Mouse (Mus musculus): ENCODE measurements around the gene Mki67. TPM values are rescaled to one million over a fixed set of nuclear protein-coding genes. Genes with fewer than 3 reads are reported as not detected.

Mki67 gene
- polyA plus RNA-seq, 1 experiment from 2014 or later, result 34.4 TPM

- no peak overlapping the region for H3K27ac ChIP-seq (ENCODE audit: low read length)
- 80% methylated on average over 5 of the region's 5 CpGs for WGBS
- no peak overlapping the region for H3K9ac ChIP-seq (ENCODE audit: low read length)
- no peak overlapping the region for H3K4me3 ChIP-seq (replicated peaks; ENCODE audit: low read length)
- no peaks in the 10 kb centered on the region for H3K4me1 ChIP-seq (ENCODE audit: control insufficient read depth, insufficient read depth, low read length)
- H3K27me3 ChIP-seq (ENCODE audit: control insufficient read depth, insufficient read depth, low read length), result no peaks in the 10 kb centered on the region
- ATAC-seq (ENCODE audit: insufficient read depth, low FRiP score), result no peak
- H3K36me3 ChIP-seq (ENCODE audit: control insufficient read depth, insufficient read depth, low read length), result no peaks in the 10 kb centered on the region
- no peak overlapping the region for H3K4me2 ChIP-seq (ENCODE audit: low read depth, low read length)
- H3K9me3 ChIP-seq (replicated peaks; ENCODE audit: control insufficient read depth, low read length), result no peaks in the 10 kb centered on the region
Measured at GRCm38 (mm10) chr7:135650061-135650460, 66.1 kb downstream of the Mki67 start.

- H3K27me3 ChIP-seq (ENCODE audit: control insufficient read depth, insufficient read depth, low read length), result no peaks in the 10 kb centered on the region
- no peak overlapping the region for H3K9ac ChIP-seq (ENCODE audit: low read length)
- no peak for ATAC-seq (ENCODE audit: insufficient read depth, low FRiP score)
- no peak overlapping the region for H3K4me2 ChIP-seq (ENCODE audit: low read depth, low read length)
- H3K9me3 ChIP-seq (replicated peaks; ENCODE audit: control insufficient read depth, low read length), result no peaks in the 10 kb centered on the region
- no peaks in the 10 kb centered on the region for H3K36me3 ChIP-seq (ENCODE audit: control insufficient read depth, insufficient read depth, low read length)
- H3K4me1 ChIP-seq (ENCODE audit: control insufficient read depth, insufficient read depth, low read length), result no peaks in the 10 kb centered on the region
- no peak overlapping the region for H3K27ac ChIP-seq (ENCODE audit: low read length)
- H3K4me3 ChIP-seq (replicated peaks; ENCODE audit: low read length), result no peak overlapping the region
- 85% methylated on average over 1 of the region's 1 CpGs for WGBS
Measured at GRCm38 (mm10) chr7:135649306-135649705, 66.9 kb downstream of the Mki67 start.

GRCm38 (mm10) chr7:135648821-135649220 is 67.3 kb downstream of the Mki67 start:
- Histone ChIP-seq H3K36me3 (ENCODE audit: control insufficient read depth, insufficient read depth, low read length) (no peaks in the 10 kb centered on the region), H3K4me1 (ENCODE audit: control insufficient read depth, insufficient read depth, low read length) (no peaks in the 10 kb centered on the region), H3K27me3 (ENCODE audit: control insufficient read depth, insufficient read depth, low read length) (no peaks in the 10 kb centered on the region), H3K4me3 (replicated peaks; ENCODE audit: low read length) (no peak overlapping the region), H3K4me2 (ENCODE audit: low read depth, low read length) (no peak overlapping the region), H3K9me3 (replicated peaks; ENCODE audit: control insufficient read depth, low read length) (no peaks in the 10 kb centered on the region), H3K9ac (ENCODE audit: low read length) (no peak overlapping the region), H3K27ac (ENCODE audit: low read length) (no peak overlapping the region)
- ATAC-seq (ENCODE audit: insufficient read depth, low FRiP score), result no peak
- 81% methylated on average over 8 of the region's 8 CpGs for WGBS

GRCm38 (mm10) chr7:135646976-135647375 is 69.2 kb downstream of the Mki67 start:
- ATAC-seq (ENCODE audit: insufficient read depth, low FRiP score), result no peak
- H3K4me1 ChIP-seq (ENCODE audit: control insufficient read depth, insufficient read depth, low read length), result no peaks in the 10 kb centered on the region
- no peaks in the 10 kb centered on the region for H3K27me3 ChIP-seq (ENCODE audit: control insufficient read depth, insufficient read depth, low read length)
- H3K36me3 ChIP-seq (ENCODE audit: control insufficient read depth, insufficient read depth, low read length), result no peaks in the 10 kb centered on the region
- H3K9ac ChIP-seq (ENCODE audit: low read length), result no peak overlapping the region
- no peak overlapping the region for H3K4me3 ChIP-seq (replicated peaks; ENCODE audit: low read length)
- 78% methylated on average over 6 of the region's 6 CpGs for WGBS
- no peaks in the 10 kb centered on the region for H3K9me3 ChIP-seq (replicated peaks; ENCODE audit: control insufficient read depth, low read length)
- H3K27ac ChIP-seq (ENCODE audit: low read length), result no peak overlapping the region
- H3K4me2 ChIP-seq (ENCODE audit: low read depth, low read length), result no peak overlapping the region

DNA sequence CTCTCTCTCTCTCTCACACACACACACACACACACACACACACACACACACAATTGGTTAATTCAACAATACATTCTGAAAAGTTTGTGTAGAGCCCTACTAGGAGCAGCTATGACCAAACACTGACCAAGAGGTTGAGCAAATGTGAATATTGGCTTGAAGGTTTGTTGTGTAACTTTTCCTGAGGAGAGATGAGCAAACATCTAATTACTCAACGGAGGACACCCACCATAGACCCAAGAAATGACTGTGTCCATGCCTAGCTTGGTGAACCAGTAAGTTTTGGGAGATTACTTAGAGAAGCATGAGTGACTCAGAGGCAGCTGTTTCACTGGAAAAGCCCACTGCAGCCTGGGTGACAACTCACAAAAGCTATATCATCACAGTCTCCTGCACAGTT is 71.7 kb downstream of the Mki67 start:
- Histone ChIP-seq H3K27ac (ENCODE audit: low read length) (no peak overlapping the region), H3K36me3 (ENCODE audit: control insufficient read depth, insufficient read depth, low read length) (no peaks in the 10 kb centered on the region), H3K27me3 (ENCODE audit: control insufficient read depth, insufficient read depth, low read length) (0 out of 2 replicates have a peak, but pooled peaks cover 4% of the 10 kb centered on the region), H3K9me3 (replicated peaks; ENCODE audit: control insufficient read depth, low read length) (no peaks in the 10 kb centered on the region), H3K4me3 (replicated peaks; ENCODE audit: low read length) (no peak overlapping the region), H3K9ac (ENCODE audit: low read length) (no peak overlapping the region), H3K4me1 (ENCODE audit: control insufficient read depth, insufficient read depth, low read length) (no peaks in the 10 kb centered on the region), H3K4me2 (ENCODE audit: low read depth, low read length) (no peak overlapping the region)
- ATAC-seq (ENCODE audit: insufficient read depth, low FRiP score), result no peak
- WGBS, result 81% methylated on average over 1 of the region's 1 CpGs

DNA sequence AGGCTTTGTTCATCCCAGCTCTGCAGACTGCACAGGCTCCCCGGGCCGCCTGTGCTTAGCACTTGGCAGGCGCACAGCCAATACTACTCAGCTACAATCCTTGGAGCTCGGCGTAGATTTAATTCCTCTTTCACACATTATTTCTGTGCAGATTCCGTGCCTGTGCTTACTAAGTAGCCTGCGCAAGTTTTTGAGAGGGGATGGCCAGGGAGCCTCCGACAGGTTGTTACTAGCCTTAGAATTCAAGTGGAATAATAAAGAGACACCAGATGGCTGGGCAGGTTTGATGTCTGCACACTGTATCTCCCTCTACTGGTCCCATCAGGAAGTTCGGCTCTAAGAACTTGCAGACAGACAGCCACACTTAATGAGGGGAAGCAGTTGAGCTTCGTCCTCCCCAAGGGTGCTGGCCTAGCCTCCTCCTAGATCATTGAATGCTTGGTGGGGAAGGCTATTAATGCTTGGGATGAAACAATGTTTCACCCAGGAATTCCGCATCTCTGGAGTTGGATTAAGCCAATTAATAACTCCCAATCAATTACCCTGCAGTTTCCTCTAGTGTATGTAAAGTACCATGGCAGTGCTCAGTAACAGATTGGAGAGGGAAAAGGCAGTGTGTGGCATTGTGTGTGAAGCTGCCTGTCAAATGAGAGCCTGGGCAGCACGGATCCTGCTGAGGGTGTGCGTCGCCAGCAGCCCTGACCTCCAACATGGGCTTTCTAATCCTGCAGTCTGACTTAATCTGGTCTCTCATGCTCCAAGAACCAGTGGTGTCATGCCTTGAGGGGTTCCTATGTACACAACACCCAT is 74.3 kb downstream of the Mki67 start:
- Histone ChIP-seq H3K9me3 (replicated peaks; ENCODE audit: control insufficient read depth, low read length) (no peaks in the 10 kb centered on the region), H3K4me3 (replicated peaks; ENCODE audit: low read length) (no peak overlapping the region), H3K27me3 (ENCODE audit: control insufficient read depth, insufficient read depth, low read length) (0 out of 2 replicates have a peak, but pooled peaks cover 4% of the 10 kb centered on the region), H3K36me3 (ENCODE audit: control insufficient read depth, insufficient read depth, low read length) (no peaks in the 10 kb centered on the region), H3K27ac (ENCODE audit: low read length) (no peak overlapping the region), H3K4me2 (ENCODE audit: low read depth, low read length) (no peak overlapping the region), H3K4me1 (ENCODE audit: control insufficient read depth, insufficient read depth, low read length) (no peaks in the 10 kb centered on the region), H3K9ac (ENCODE audit: low read length) (no peak overlapping the region)
- ATAC-seq (ENCODE audit: insufficient read depth, low FRiP score), result no peak
- 58% methylated on average over 14 of the region's 14 CpGs for WGBS

Other genes starting within 250 kb of the Mki67 start
- gene Clrn3, start 187.7 kb downstream of the Mki67 start, polyA plus RNA-seq (2015; fragmentation: Nextera tagmentation; extraction: Ambion mirVana), result 2.8 and 4.1 TPM in 2 replicates
- gene Ptpre, start 178.9 kb downstream of the Mki67 start, polyA plus RNA-seq (2015; fragmentation: Nextera tagmentation; extraction: Ambion mirVana), result 2.9 and 3.1 TPM in 2 replicates

Measured in stomach, embryonic 16.5 days (tissue).